Mouse (Mus musculus): ENCODE measurements at regions not wholly inside any gene's neighbourhood (a gene's known extent, or its start where the extent isn't known, plus 50 kb on each side); places are given as distances from the start of the nearest gene placed in this dataset.

DNA sequence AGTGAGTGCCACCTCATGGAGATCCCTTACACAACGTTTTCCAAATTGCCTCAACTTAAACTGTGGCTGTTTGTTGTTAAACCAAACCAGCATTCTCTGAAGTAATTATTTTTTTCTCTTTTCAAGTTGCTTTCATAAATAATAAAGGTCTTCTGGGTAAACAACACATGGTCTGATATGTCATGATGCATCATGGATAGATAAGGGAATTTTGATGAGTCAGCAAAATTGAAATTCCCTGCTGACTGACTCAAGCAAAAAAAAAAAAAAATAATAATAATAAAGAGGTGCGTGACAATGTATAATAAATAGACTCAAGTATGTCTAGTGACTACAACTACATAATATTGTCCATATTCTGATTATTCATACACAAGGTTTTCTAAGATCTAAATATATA lies 201.8 kb downstream of the Adgb start:
- H3K9ac ChIP-seq = no peak overlapping the region
- H3K27me3 ChIP-seq (replicated peaks) = no peaks in the 10 kb centered on the region
- ATAC-seq (replicated peaks) = no peak
- no peak overlapping the region for H3K27ac ChIP-seq
- H3K4me3 ChIP-seq = no peak overlapping the region
- WGBS = 89% methylated on average over 2 of the region's 2 CpGs
- no peak overlapping the region for H3K4me2 ChIP-seq
- no peaks in the 10 kb centered on the region for H3K36me3 ChIP-seq (replicated peaks)
- no peaks in the 10 kb centered on the region for H3K4me1 ChIP-seq
- no peaks in the 10 kb centered on the region for H3K9me3 ChIP-seq

DNA sequence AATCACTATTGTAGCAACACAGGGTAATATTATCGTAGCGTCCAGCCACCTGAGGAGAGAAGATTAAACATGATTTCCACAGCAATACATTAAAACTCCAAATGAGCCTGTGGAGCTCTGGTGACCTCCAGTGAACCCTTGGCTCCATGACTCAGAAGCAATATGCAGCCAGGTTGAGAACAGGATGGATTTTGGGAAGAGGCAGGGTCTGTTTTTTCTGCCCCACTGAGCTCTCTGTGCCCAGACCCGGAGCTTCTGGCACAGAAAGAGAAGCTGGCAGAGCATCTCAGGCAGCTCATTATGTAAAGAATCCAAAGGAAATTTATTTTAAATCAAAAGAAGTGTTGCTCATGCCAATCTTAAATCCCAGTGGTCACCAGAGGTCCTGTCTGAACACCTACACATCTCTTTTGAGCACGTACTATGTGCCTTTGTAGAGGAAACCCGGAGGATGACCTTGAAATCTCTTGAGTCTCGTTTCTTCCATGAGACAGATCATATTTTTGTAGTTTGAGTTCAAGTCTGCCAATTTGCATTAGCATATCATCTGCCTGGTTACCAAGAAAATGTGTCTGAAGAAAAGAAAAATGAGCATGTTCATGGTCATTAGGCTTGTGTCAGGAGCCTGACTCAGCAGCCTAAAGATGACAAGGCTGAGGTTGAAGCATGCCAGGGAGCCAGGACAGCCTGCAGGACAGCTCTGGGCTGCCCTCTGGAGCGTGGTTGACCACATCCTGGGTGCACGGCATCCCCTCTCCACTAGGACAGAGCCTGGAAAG lies 219.4 kb downstream of the Adgb start:
- H3K9ac ChIP-seq = no peak overlapping the region
- no peaks in the 10 kb centered on the region for H3K4me1 ChIP-seq
- H3K4me3 ChIP-seq = no peak overlapping the region
- H3K36me3 ChIP-seq (replicated peaks) = no peaks in the 10 kb centered on the region
- H3K27ac ChIP-seq = no peak overlapping the region
- H3K27me3 ChIP-seq (replicated peaks) = no peaks in the 10 kb centered on the region
- no peaks in the 10 kb centered on the region for H3K9me3 ChIP-seq
- no peak for ATAC-seq (replicated peaks)
- WGBS = 71% methylated on average over 8 of the region's 8 CpGs
- H3K4me2 ChIP-seq = no peak overlapping the region

GRCm38 (mm10) chr10:10252136-10252535 lies 220.0 kb downstream of the Adgb start:
- H3K36me3 ChIP-seq (replicated peaks) = no peaks in the 10 kb centered on the region
- 71% methylated on average over 7 of the region's 7 CpGs for WGBS
- no peaks in the 10 kb centered on the region for H3K4me1 ChIP-seq
- H3K27me3 ChIP-seq (replicated peaks) = no peaks in the 10 kb centered on the region
- no peak overlapping the region for H3K4me3 ChIP-seq
- no peak overlapping the region for H3K27ac ChIP-seq
- no peak overlapping the region for H3K4me2 ChIP-seq
- H3K9me3 ChIP-seq = no peaks in the 10 kb centered on the region
- no peak overlapping the region for H3K9ac ChIP-seq
- no peak for ATAC-seq (replicated peaks)

DNA sequence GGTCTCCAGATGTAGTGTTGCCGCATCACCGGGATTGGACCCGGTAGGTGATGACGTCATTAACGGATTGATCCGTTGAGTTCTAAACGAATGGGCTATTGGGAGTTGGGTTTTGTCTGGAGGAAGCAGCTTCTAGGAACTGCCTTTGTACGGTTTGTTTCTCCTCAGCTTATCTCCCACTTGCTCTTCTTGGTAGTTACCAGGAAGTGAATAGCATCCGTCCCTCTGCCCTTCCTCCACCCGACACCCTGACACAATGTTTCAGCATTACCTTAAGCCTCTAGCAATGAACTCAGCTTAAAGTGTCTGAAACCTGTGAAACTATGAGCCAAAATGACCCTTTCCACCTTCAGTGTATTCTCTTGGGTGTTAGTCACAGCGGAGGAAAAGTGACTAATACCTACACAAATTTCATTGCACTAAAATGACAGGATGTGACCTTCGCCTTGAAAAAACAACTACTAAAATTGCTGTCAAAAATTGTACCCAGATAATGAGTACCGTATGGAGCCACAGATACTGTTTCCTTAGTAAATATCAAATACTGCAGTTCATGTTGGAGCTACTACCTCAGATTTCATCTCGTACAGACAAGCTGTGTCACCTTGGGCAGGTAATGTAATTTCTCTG lies 237.1 kb downstream of the Adgb start:
- no peaks in the 10 kb centered on the region for H3K9me3 ChIP-seq
- no peak overlapping the region for H3K4me3 ChIP-seq
- H3K9ac ChIP-seq = no peak overlapping the region
- H3K4me2 ChIP-seq = no peak overlapping the region
- no peak overlapping the region for H3K27ac ChIP-seq
- H3K4me1 ChIP-seq = no peaks in the 10 kb centered on the region
- ATAC-seq (replicated peaks) = no peak
- H3K27me3 ChIP-seq (replicated peaks) = no peaks in the 10 kb centered on the region
- 92% methylated on average over 14 of the region's 14 CpGs for WGBS
- H3K36me3 ChIP-seq (replicated peaks) = no peaks in the 10 kb centered on the region

GRCm38 (mm10) chr10:10224582-10225144 lies 247.5 kb downstream of the Adgb start:
- 93% methylated on average over 6 of the region's 6 CpGs for WGBS
- Histone ChIP-seq H3K9me3 (no peaks in the 10 kb centered on the region), H3K4me1 (no peaks in the 10 kb centered on the region), H3K36me3 (replicated peaks) (no peaks in the 10 kb centered on the region), H3K27me3 (replicated peaks) (no peaks in the 10 kb centered on the region), H3K9ac (no peak overlapping the region), H3K4me3 (no peak overlapping the region), H3K4me2 (no peak overlapping the region), H3K27ac (no peak overlapping the region)
- ATAC-seq (replicated peaks) = no peak

DNA sequence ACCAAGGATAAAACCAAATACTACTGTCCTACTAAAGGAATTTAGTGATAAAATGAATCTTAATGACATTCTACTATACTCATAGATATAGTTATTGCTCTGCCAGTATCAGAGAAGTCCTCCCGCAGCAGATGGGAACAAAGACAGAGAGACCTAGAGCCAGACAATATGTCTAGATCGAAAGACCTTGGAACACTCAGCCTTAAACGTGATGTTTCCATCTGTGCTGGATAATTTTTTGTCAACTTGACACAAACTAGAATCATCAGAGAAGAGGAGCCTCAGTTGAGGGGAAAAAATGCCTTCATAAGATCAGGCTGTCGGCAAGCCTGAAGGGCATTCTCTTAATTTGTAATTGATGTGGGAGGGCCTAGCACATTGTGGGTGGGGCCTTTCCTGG lies 252.4 kb downstream of the Adgb start:
- no peaks in the 10 kb centered on the region for H3K9me3 ChIP-seq

DNA sequence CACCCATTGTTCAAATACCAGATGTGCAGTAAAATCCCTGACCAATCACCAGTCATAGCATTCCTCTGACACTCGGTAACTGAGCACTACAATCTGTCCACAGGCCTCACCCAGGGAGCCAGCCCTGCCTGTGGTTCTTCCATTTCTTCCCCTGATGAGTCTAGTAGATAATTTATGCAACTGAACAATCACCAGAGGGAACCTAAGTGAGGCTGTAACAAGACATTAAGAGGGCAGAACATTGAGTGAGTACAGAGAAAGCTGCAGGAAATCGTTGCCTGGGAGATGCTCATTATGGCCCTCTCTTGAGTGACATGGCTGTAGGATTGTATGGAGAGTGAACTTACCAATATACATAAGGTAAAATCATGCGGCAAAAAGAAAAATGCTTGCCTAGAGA lies 255.2 kb downstream of the Adgb start:
- no peak overlapping the region for H3K4me2 ChIP-seq
- 43% methylated on average over 3 of the region's 3 CpGs for WGBS
- ATAC-seq (replicated peaks) = 0 out of 2 replicates have a peak, but pooled peaks have one; percentile 27

More for the DNA sequence above, 252.4 kb downstream of the Adgb start:
- H3K27ac ChIP-seq = no peak overlapping the region
- no peaks in the 10 kb centered on the region for H3K36me3 ChIP-seq (replicated peaks)
- no peak overlapping the region for H3K4me2 ChIP-seq
- no peak for ATAC-seq (replicated peaks)
- 89% methylated on average over 4 of the region's 4 CpGs for WGBS
- no peaks in the 10 kb centered on the region for H3K27me3 ChIP-seq (replicated peaks)
- H3K4me1 ChIP-seq = 0 out of 2 replicates have a peak, but pooled peaks cover 3% of the 10 kb centered on the region
- H3K9ac ChIP-seq = no peak overlapping the region
- H3K4me3 ChIP-seq = no peak overlapping the region

GRCm38 (mm10) chr10:10215376-10215775 lies 256.8 kb downstream of the Adgb start:
- H3K4me3 ChIP-seq = no peak overlapping the region
- 0 out of 2 replicates have a peak, but pooled peaks cover 3% of the 10 kb centered on the region for H3K4me1 ChIP-seq
- H3K27me3 ChIP-seq (replicated peaks) = no peaks in the 10 kb centered on the region
- no peaks in the 10 kb centered on the region for H3K36me3 ChIP-seq (replicated peaks)
- H3K27ac ChIP-seq = no peak overlapping the region
- no peak overlapping the region for H3K9ac ChIP-seq
- peak; percentile 66; the same call in 1 of the 2 replicates for ATAC-seq (replicated peaks)
- 55% methylated on average over 5 of the region's 5 CpGs for WGBS
- H3K4me2 ChIP-seq = no peak overlapping the region
- no peaks in the 10 kb centered on the region for H3K9me3 ChIP-seq

More for the DNA sequence above, 255.2 kb downstream of the Adgb start:
- no peak overlapping the region for H3K9ac ChIP-seq
- no peak overlapping the region for H3K4me3 ChIP-seq
- H3K36me3 ChIP-seq (replicated peaks) = no peaks in the 10 kb centered on the region
- no peaks in the 10 kb centered on the region for H3K9me3 ChIP-seq
- 0 out of 2 replicates have a peak, but pooled peaks cover 3% of the 10 kb centered on the region for H3K4me1 ChIP-seq
- no peak overlapping the region for H3K27ac ChIP-seq
- no peaks in the 10 kb centered on the region for H3K27me3 ChIP-seq (replicated peaks)

GRCm38 (mm10) chr10:10208354-10208753 lies 263.8 kb downstream of the Adgb start:
- Histone ChIP-seq H3K27ac (no peak overlapping the region), H3K27me3 (replicated peaks) (no peaks in the 10 kb centered on the region), H3K36me3 (replicated peaks) (no peaks in the 10 kb centered on the region), H3K4me3 (no peak overlapping the region), H3K9ac (no peak overlapping the region), H3K9me3 (no peaks in the 10 kb centered on the region), H3K4me1 (no peaks in the 10 kb centered on the region), H3K4me2 (no peak overlapping the region)
- ATAC-seq (replicated peaks) = no peak
- WGBS = 67% methylated on average over 5 of the region's 5 CpGs

- H3K4me1 ChIP-seq = no peaks in the 10 kb centered on the region
- no peak overlapping the region for H3K4me3 ChIP-seq
- 71% methylated on average over 7 of the region's 7 CpGs for WGBS
- H3K27me3 ChIP-seq (replicated peaks) = no peaks in the 10 kb centered on the region
- H3K27ac ChIP-seq = no peak overlapping the region
- no peak overlapping the region for H3K4me2 ChIP-seq
- H3K9me3 ChIP-seq = no peaks in the 10 kb centered on the region
- no peak for ATAC-seq (replicated peaks)
- no peak overlapping the region for H3K9ac ChIP-seq
- H3K36me3 ChIP-seq (replicated peaks) = no peaks in the 10 kb centered on the region
Observed at GRCm38 (mm10) chr10:10205805-10206520, 266.2 kb downstream of the Adgb start.

GRCm38 (mm10) chr10:10203982-10204381 lies 268.1 kb downstream of the Adgb start:
- no peak overlapping the region for H3K9ac ChIP-seq
- H3K27ac ChIP-seq = no peak overlapping the region
- no peaks in the 10 kb centered on the region for H3K27me3 ChIP-seq (replicated peaks)
- H3K36me3 ChIP-seq (replicated peaks) = no peaks in the 10 kb centered on the region
- no peaks in the 10 kb centered on the region for H3K9me3 ChIP-seq
- ATAC-seq (replicated peaks) = no peak
- H3K4me2 ChIP-seq = no peak overlapping the region
- 86% methylated on average over 7 of the region's 7 CpGs for whole genome bisulfite sequencing
- H3K4me1 ChIP-seq = no peaks in the 10 kb centered on the region
- H3K4me3 ChIP-seq = no peak overlapping the region

- no peak for ATAC-seq (replicated peaks)
- no peaks in the 10 kb centered on the region for H3K27me3 ChIP-seq (replicated peaks)
Observed at GRCm38 (mm10) chr10:10190308-10190707, 281.8 kb downstream of the Adgb start.

More at GRCm38 (mm10) chr10:10190308-10190707, 281.8 kb downstream of the Adgb start:
- Histone ChIP-seq H3K36me3 (replicated peaks) (no peaks in the 10 kb centered on the region), H3K4me2 (no peak overlapping the region), H3K9me3 (no peaks in the 10 kb centered on the region), H3K9ac (no peak overlapping the region), H3K27ac (no peak overlapping the region), H3K4me3 (no peak overlapping the region), H3K4me1 (0 out of 2 replicates have a peak, but pooled peaks cover 4% of the 10 kb centered on the region)
- WGBS = 96% methylated on average over 2 of the region's 2 CpGs

All from midbrain, embryonic 15.5 days (tissue).